Mouse (Mus musculus) thymus, adult 2 months (tissue): ENCODE measurements around the gene Lrrc17. TPM values are rescaled to one million over a fixed set of nuclear protein-coding genes. Genes with fewer than 3 reads are reported as not detected.
"Not testable (repeated sequence)": the region's sequence is repeated elsewhere in the genome, so short reads cannot be mapped to it uniquely, and the experiment has no call there.

Experiments used
- DNase-seq: peaks from one replicate; pipeline ENCODE4 v3.0.0; 2021
- H3K27ac ChIP-seq: fragments of 200-500 bp; 2 replicates; pipeline ENCODE4 v1.5.1; 2012; ENCODE audit warnings: low read length, control low read depth; ENCODE audit not compliant: control insufficient read depth, insufficient read depth
- H3K27me3 ChIP-seq: fragments of 200-500 bp; 2 replicates; pipeline ENCODE4 v1.6.1; 2012; ENCODE audit warnings: mild to moderate bottlenecking, low read length, moderate library complexity, mixed read lengths; ENCODE audit not compliant: control insufficient read depth, insufficient read depth
- H3K36me3 ChIP-seq: fragments of 200-500 bp; 2 replicates; pipeline ENCODE4 v1.6.1; 2012; ENCODE audit warnings: mild to moderate bottlenecking, low read length, moderate library complexity; ENCODE audit not compliant: control insufficient read depth, insufficient read depth
- H3K4me1 ChIP-seq: fragments of 200-500 bp; replicated peaks from 2 replicates; pipeline ENCODE4 v1.6.1; 2012; ENCODE audit warnings: low read length; ENCODE audit not compliant: control insufficient read depth, insufficient read depth
- H3K4me3 ChIP-seq: fragments of 200-500 bp; 2 replicates; pipeline ENCODE4 v1.5.1; 2012; ENCODE audit warnings: mild to moderate bottlenecking, low read length, control low read depth, moderate library complexity; ENCODE audit not compliant: control insufficient read depth, insufficient read depth
- CTCF ChIP-seq: fragments of 200-500 bp; IDR thresholded peaks from 2 replicates; pipeline ENCODE4 v1.5.1; 2012; ENCODE audit warnings: mild to moderate bottlenecking, control low read depth, low read length, moderate library complexity, borderline replicate concordance; ENCODE audit not compliant: control insufficient read depth, poor library complexity, insufficient read depth; ENCODE audit errors: extremely low read depth
- POLR2A ChIP-seq: fragments of 200-500 bp; IDR thresholded peaks from 2 replicates; pipeline ENCODE4 v1.6.1; 2012; ENCODE audit warnings: mild to moderate bottlenecking, low read length, control low read depth, moderate library complexity; ENCODE audit not compliant: control insufficient read depth, poor library complexity, insufficient read depth; ENCODE audit errors: extremely low read depth
- WGBS: fragments of 180-500 bp; shearing (Covaris S2); methylation state at CpG from one replicate; pipeline ENCODE4 v1.1.7; 2018; 5-methylcytosine and 5-hydroxymethylcytosine counted together
- polyA plus RNA-seq: library from polyadenylated mRNA; depleted of rRNA; stranded (reverse); fragments of >200 nt; gene quantifications from 2 replicates; pipeline ENCODE4 v1.2.3, GENCODE M21; 2012

The Lrrc17 gene
- polyA plus RNA-seq, 1 experiment: 2.0 TPM

GRCm38 (mm10) chr5:21588220-21588619, 44.9 kb downstream of the Lrrc17 start:
- TF ChIP-seq POLR2A (no peak), CTCF (no peak)
- no peak for DNase-seq
- H3K36me3 ChIP-seq: no peaks in the 10 kb centered on the region
- no peak overlapping the region for H3K27ac ChIP-seq
- H3K27me3 ChIP-seq: no peaks in the 10 kb centered on the region
- no peaks in the 10 kb centered on the region for H3K4me1 ChIP-seq
- no peak overlapping the region for H3K4me3 ChIP-seq
- WGBS: 94% methylated on average over 13 of the region's 13 CpGs

- no peaks in the 10 kb centered on the region for H3K27me3 ChIP-seq
- no peak overlapping the region for H3K27ac ChIP-seq
- DNase-seq: no peak
- no peak for TF ChIP-seq CTCF
- 93% methylated on average over 2 of the region's 2 CpGs for WGBS
- no peak overlapping the region for H3K4me3 ChIP-seq
- no peaks in the 10 kb centered on the region for H3K36me3 ChIP-seq
- no peaks in the 10 kb centered on the region for H3K4me1 ChIP-seq
Observed at GRCm38 (mm10) chr5:21592106-21592505, 48.7 kb downstream of the Lrrc17 start.

GRCm38 (mm10) chr5:21593201-21593709, 49.9 kb downstream of the Lrrc17 start:
- Histone ChIP-seq H3K4me3 (no peak overlapping the region), H3K36me3 (no peaks in the 10 kb centered on the region), H3K4me1 (no peaks in the 10 kb centered on the region), H3K27me3 (no peaks in the 10 kb centered on the region), H3K27ac (no peak overlapping the region)
- WGBS: 98% methylated on average over 9 of the region's 9 CpGs
- no peak for DNase-seq
- no peak for TF ChIP-seq CTCF
- no peak for TF ChIP-seq POLR2A

GRCm38 (mm10) chr5:21599536-21599935, 56.2 kb downstream of the Lrrc17 start:
- H3K27me3 ChIP-seq, H3K4me3 ChIP-seq, H3K27ac ChIP-seq, DNase-seq, H3K4me1 ChIP-seq, H3K36me3 ChIP-seq: not testable (repeated sequence)
- WGBS: 89% methylated on average over 2 of the region's 2 CpGs

- H3K36me3 ChIP-seq: no peaks in the 10 kb centered on the region
- H3K27me3 ChIP-seq: no peaks in the 10 kb centered on the region
- H3K27ac ChIP-seq: no peak overlapping the region
- TF ChIP-seq CTCF (no peak), POLR2A (no peak)
- no peak for DNase-seq
- no peak overlapping the region for H3K4me3 ChIP-seq
- no peaks in the 10 kb centered on the region for H3K4me1 ChIP-seq
- 99% methylated on average over 4 of the region's 4 CpGs for WGBS
Observed at GRCm38 (mm10) chr5:21599961-21600360, 56.6 kb downstream of the Lrrc17 start.

GRCm38 (mm10) chr5:21605936-21606335, 62.6 kb downstream of the Lrrc17 start:
- H3K4me3 ChIP-seq: no peak overlapping the region
- H3K27ac ChIP-seq: no peak overlapping the region
- no peak for TF ChIP-seq CTCF
- TF ChIP-seq POLR2A: no peak
- WGBS: 79% methylated on average over 6 of the region's 6 CpGs
- H3K27me3 ChIP-seq: no peaks in the 10 kb centered on the region
- no peaks in the 10 kb centered on the region for H3K4me1 ChIP-seq
- DNase-seq: no peak
- no peaks in the 10 kb centered on the region for H3K36me3 ChIP-seq
